Mouse (Mus musculus) CD4-positive, CD25-positive, alpha-beta regulatory T cell, adult 4 months (primary cell): ENCODE data around the gene Rimbp3. TPM values are rescaled to one million over a fixed set of nuclear protein-coding genes. Genes with fewer than 3 reads are reported as not detected.

Experiments
- ATAC-seq: one replicate; pipeline ENCODE4 v1.8.0; 2017
- polyA plus RNA-seq, 2 experiments: library from polyadenylated mRNA; unstranded; fragments of 100-300 nt; shearing (Covaris generic); gene quantifications; one replicate each; pipeline ENCODE4 v1.2.1; 2017

Rimbp3 gene
- polyA plus RNA-seq, 2 experiments from 2014 or later, result not detected

- ATAC-seq, result no peak
Measured at GRCm38 (mm10) chr16:17258917-17259316, 50.5 kb downstream of the Rimbp3 start.

GRCm38 (mm10) chr16:17261341-17261740 is 52.9 kb downstream of the Rimbp3 start:
- no peak for ATAC-seq

Other genes with a start within 250 kb of the Rimbp3 start
- 10 to 100 TPM; 19.1 to 32.1 TPM for gene Mapk1, start 225.2 kb upstream of the Rimbp3 start, polyA plus RNA-seq
- gene Ypel1, start 138.9 kb upstream of the Rimbp3 start, polyA plus RNA-seq, result 1 to 10 TPM; 7.5 to 10.0 TPM
- gene Ppil2, start 97.3 kb upstream of the Rimbp3 start, polyA plus RNA-seq, result 100 to 1,000 TPM; 221 to 254 TPM
- 1 to 10 TPM; 3.7 to 5.4 TPM for gene 2610318N02Rik, start 83.4 kb upstream of the Rimbp3 start, polyA plus RNA-seq
- 10 to 100 TPM; 19.7 to 22.9 TPM for gene Sdf2l1, start 76.2 kb upstream of the Rimbp3 start, polyA plus RNA-seq
- gene Ydjc, start 64.0 kb upstream of the Rimbp3 start, polyA plus RNA-seq, result 1 to 10 TPM; 6.9 to 8.4 TPM
- gene Ccdc116, start 61.4 kb upstream of the Rimbp3 start, polyA plus RNA-seq, result 1 to 10 TPM in 1 of 2 experiments, under 1 TPM in 1; 0.58 to 1.4 TPM
- gene Ube2l3, start 6.0 kb upstream of the Rimbp3 start, polyA plus RNA-seq, result 100 to 1,000 TPM; 246 to 283 TPM
- gene Hic2, start 25.0 kb downstream of the Rimbp3 start, polyA plus RNA-seq, result 1 to 10 TPM in 1 of 2 experiments, under 1 TPM in 1; 0.89 to 2.1 TPM
- 10 to 100 TPM; 31.0 to 41.3 TPM for gene Tmem191c, start 67.5 kb downstream of the Rimbp3 start, polyA plus RNA-seq
- under 1 TPM; 0.82 TPM for gene Serpind1, start 122.8 kb downstream of the Rimbp3 start, polyA plus RNA-seq
- 10 to 100 TPM; 10.5 to 22.1 TPM for gene Snap29, start 197.4 kb downstream of the Rimbp3 start, polyA plus RNA-seq
- 10 to 100 TPM; 56.9 to 57.5 TPM for gene Pi4ka, start 197.7 kb downstream of the Rimbp3 start, polyA plus RNA-seq
- gene Crkl, start 243.4 kb downstream of the Rimbp3 start, polyA plus RNA-seq, result 10 to 100 TPM; 20.2 to 24.2 TPM